Mouse (Mus musculus) limb, embryonic 13.5 days (tissue): ENCODE results near the gene Pim3. TPM values are rescaled to one million over a fixed set of nuclear protein-coding genes. Genes with fewer than 3 reads are reported as not detected.
A peak's percentile ranks its signal among the peaks of the same experiment; 100 is the strongest.

Experiments
- ATAC-seq: fragments of 200-750 bp; cut with Nextera tagmentation; 2 replicates; pipeline ENCODE4 v1.8.0; 2017; ENCODE audit warnings: low read depth, moderate number of reproducible peaks, moderate TSS enrichment; ENCODE audit not compliant: low FRiP score
- H3K27ac ChIP-seq: fragments of 300-500 bp; sonication (generic); 2 replicates; pipeline ENCODE4 v1.5.1; 2015; ENCODE audit warnings: inconsistent platforms, mild to moderate bottlenecking, moderate library complexity
- H3K27me3 ChIP-seq: fragments of 300-500 bp; sonication (generic); 2 replicates; pipeline ENCODE4 v1.6.1; 2015; ENCODE audit warnings: mild to moderate bottlenecking, inconsistent platforms
- H3K36me3 ChIP-seq: fragments of 300-500 bp; sonication (generic); 2 replicates; pipeline ENCODE4 v1.6.1; 2015; ENCODE audit warnings: inconsistent platforms, mild to moderate bottlenecking, moderate library complexity
- H3K4me1 ChIP-seq: fragments of 300-500 bp; sonication (generic); 2 replicates; pipeline ENCODE4 v1.6.1; 2015; ENCODE audit warnings: inconsistent platforms
- H3K4me2 ChIP-seq: fragments of 300-500 bp; sonication (generic); replicated peaks from 2 replicates; pipeline ENCODE4 v1.6.1; 2015; ENCODE audit warnings: inconsistent platforms, mild to moderate bottlenecking, moderate library complexity
- H3K4me3 ChIP-seq: fragments of 300-500 bp; sonication (generic); 2 replicates; pipeline ENCODE4 v1.5.1; 2015; ENCODE audit warnings: moderate library complexity, mild to moderate bottlenecking, inconsistent platforms
- H3K9ac ChIP-seq: fragments of 300-500 bp; sonication (generic); 2 replicates; pipeline ENCODE4 v1.6.1; 2015; ENCODE audit warnings: mild to moderate bottlenecking, inconsistent platforms
- H3K9me3 ChIP-seq: fragments of 300-500 bp; sonication (generic); 2 replicates; pipeline ENCODE4 v1.6.1; 2016; ENCODE audit warnings: inconsistent platforms
- WGBS: fragments of 180-500 bp; shearing (Covaris S2); methylation state at CpG from one replicate; pipeline ENCODE4 v1.1.7; 2015; 5-methylcytosine and 5-hydroxymethylcytosine counted together
- polyA plus RNA-seq: library from polyadenylated mRNA; unstranded; fragments of >200 nt; fragmentation: Nextera tagmentation; extraction: Ambion mirVana; gene quantifications from 2 replicates; pipeline ENCODE4 v1.2.1, GENCODE M21; 2015

The Pim3 gene
- polyA plus RNA-seq, 1 experiment from 2014 or later, result 52.2 TPM

- peaks cover 53% of the 10 kb centered on the region for H3K4me1 ChIP-seq
- peak overlapping the region; percentile 87 for H3K9ac ChIP-seq
- peak overlapping the region; percentile 85 for H3K4me3 ChIP-seq
- 40% methylated on average over 22 of the region's 22 CpGs for WGBS
- peak overlapping the region; percentile 94 for H3K27ac ChIP-seq
- peak overlapping the region; percentile 95 for H3K4me2 ChIP-seq
- no peaks in the 10 kb centered on the region for H3K27me3 ChIP-seq
- H3K9me3 ChIP-seq, result no peaks in the 10 kb centered on the region
- peaks cover 32% of the 10 kb centered on the region for H3K36me3 ChIP-seq
- ATAC-seq, result no peak; the same call in 1 of the 2 replicates
Observed at GRCm38 (mm10) chr15:88864270-88865030, 2.5 kb downstream of the Pim3 start.

GRCm38 (mm10) chr15:88865061-88865460, 3.1 kb downstream of the Pim3 start:
- H3K4me3 ChIP-seq, result peak overlapping the region; percentile 85
- ATAC-seq, result no peak
- H3K9me3 ChIP-seq, result no peaks in the 10 kb centered on the region
- H3K27ac ChIP-seq, result no peak overlapping the region
- H3K27me3 ChIP-seq, result no peaks in the 10 kb centered on the region
- H3K9ac ChIP-seq, result 0 out of 2 replicates have a peak overlapping the region, but pooled peaks have one; percentile 9
- H3K4me1 ChIP-seq, result peaks cover 53% of the 10 kb centered on the region
- H3K4me2 ChIP-seq, result peak overlapping the region; percentile 95
- 75% methylated on average over 14 of the region's 14 CpGs for WGBS
- H3K36me3 ChIP-seq, result peaks cover 32% of the 10 kb centered on the region

GRCm38 (mm10) chr15:88865888-88866695, 4.1 kb downstream of the Pim3 start:
- no peak overlapping the region for H3K4me3 ChIP-seq
- H3K4me1 ChIP-seq, result peaks cover 51% of the 10 kb centered on the region
- WGBS, result 75% methylated on average over 4 of the region's 4 CpGs
- no peak overlapping the region for H3K27ac ChIP-seq
- peaks cover 32% of the 10 kb centered on the region for H3K36me3 ChIP-seq
- H3K27me3 ChIP-seq, result no peaks in the 10 kb centered on the region
- H3K4me2 ChIP-seq, result 0 out of 2 replicates have a peak overlapping the region, but pooled peaks have one; percentile 95
- ATAC-seq, result no peak
- H3K9me3 ChIP-seq, result no peaks in the 10 kb centered on the region
- no peak overlapping the region for H3K9ac ChIP-seq

- 57% methylated on average over 7 of the region's 7 CpGs for WGBS
- Histone ChIP-seq H3K27me3 (no peaks in the 10 kb centered on the region), H3K4me3 (no peak overlapping the region), H3K4me1 (peaks cover 46% of the 10 kb centered on the region), H3K27ac (peak overlapping the region; percentile 61), H3K36me3 (peaks cover 32% of the 10 kb centered on the region), H3K9me3 (no peaks in the 10 kb centered on the region), H3K9ac (0 out of 2 replicates have a peak overlapping the region, but pooled peaks have one; percentile 25), H3K4me2 (no peak overlapping the region)
- ATAC-seq, result no peak
Observed at GRCm38 (mm10) chr15:88866934-88867356, 5.0 kb downstream of the Pim3 start.

GRCm38 (mm10) chr15:88867368-88868023, 5.5 kb downstream of the Pim3 start:
- H3K4me2 ChIP-seq, result no peak overlapping the region
- H3K36me3 ChIP-seq, result peaks cover 32% of the 10 kb centered on the region
- ATAC-seq, result no peak
- peak overlapping the region; percentile 25; the same call in 1 of the 2 replicates for H3K9ac ChIP-seq
- H3K4me1 ChIP-seq, result peaks cover 46% of the 10 kb centered on the region
- no peak overlapping the region for H3K4me3 ChIP-seq
- no peaks in the 10 kb centered on the region for H3K9me3 ChIP-seq
- no peaks in the 10 kb centered on the region for H3K27me3 ChIP-seq
- WGBS, result 21% methylated on average over 5 of the region's 5 CpGs
- peak overlapping the region; percentile 61 for H3K27ac ChIP-seq

GRCm38 (mm10) chr15:88868024-88868742, 6.2 kb downstream of the Pim3 start:
- peaks cover 32% of the 10 kb centered on the region for H3K36me3 ChIP-seq
- H3K9ac ChIP-seq, result no peak overlapping the region
- WGBS, result 79% methylated on average over 6 of the region's 6 CpGs
- peak overlapping the region; percentile 52; the same call in 1 of the 2 replicates for H3K27ac ChIP-seq
- H3K4me1 ChIP-seq, result peaks cover 46% of the 10 kb centered on the region
- ATAC-seq, result no peak
- no peaks in the 10 kb centered on the region for H3K27me3 ChIP-seq
- no peak overlapping the region for H3K4me3 ChIP-seq
- H3K9me3 ChIP-seq, result no peaks in the 10 kb centered on the region
- no peak overlapping the region for H3K4me2 ChIP-seq

GRCm38 (mm10) chr15:88870418-88871185, 8.6 kb downstream of the Pim3 start:
- H3K4me2 ChIP-seq, result no peak overlapping the region
- H3K27ac ChIP-seq, result no peak overlapping the region
- 65% methylated on average over 5 of the region's 5 CpGs for WGBS
- H3K4me3 ChIP-seq, result no peak overlapping the region
- H3K27me3 ChIP-seq, result 0 out of 2 replicates have a peak, but pooled peaks cover 5% of the 10 kb centered on the region
- ATAC-seq, result no peak
- peaks cover 17% of the 10 kb centered on the region for H3K36me3 ChIP-seq
- no peaks in the 10 kb centered on the region for H3K9me3 ChIP-seq
- H3K9ac ChIP-seq, result no peak overlapping the region
- H3K4me1 ChIP-seq, result peaks cover 28% of the 10 kb centered on the region

GRCm38 (mm10) chr15:88874061-88874460, 12.1 kb downstream of the Pim3 start:
- no peak for ATAC-seq
- no peak overlapping the region for H3K4me2 ChIP-seq
- 89% methylated on average over 3 of the region's 3 CpGs for WGBS

GRCm38 (mm10) chr15:88874477-88874876, 12.5 kb downstream of the Pim3 start:
- no peaks in the 10 kb centered on the region for H3K36me3 ChIP-seq
- no peaks in the 10 kb centered on the region for H3K9me3 ChIP-seq
- H3K27ac ChIP-seq, result no peak overlapping the region
- 81% methylated on average over 6 of the region's 6 CpGs for WGBS
- no peak overlapping the region for H3K4me2 ChIP-seq
- H3K9ac ChIP-seq, result no peak overlapping the region
- peaks cover 5% of the 10 kb centered on the region; the same call in 1 of the 2 replicates for H3K4me1 ChIP-seq
- H3K4me3 ChIP-seq, result no peak overlapping the region
- 0 out of 2 replicates have a peak, but pooled peaks cover 8% of the 10 kb centered on the region for H3K27me3 ChIP-seq
- ATAC-seq, result no peak

More at GRCm38 (mm10) chr15:88874061-88874460, 12.1 kb downstream of the Pim3 start:
- Histone ChIP-seq H3K27ac (no peak overlapping the region), H3K9me3 (no peaks in the 10 kb centered on the region), H3K4me3 (no peak overlapping the region), H3K27me3 (0 out of 2 replicates have a peak, but pooled peaks cover 8% of the 10 kb centered on the region), H3K4me1 (peaks cover 5% of the 10 kb centered on the region; the same call in 1 of the 2 replicates), H3K36me3 (no peaks in the 10 kb centered on the region), H3K9ac (no peak overlapping the region)

GRCm38 (mm10) chr15:88875625-88876081, 13.7 kb downstream of the Pim3 start:
- Histone ChIP-seq H3K36me3 (no peaks in the 10 kb centered on the region), H3K4me2 (peak overlapping the region; percentile 50; the same call in 1 of the 2 replicates), H3K4me3 (no peak overlapping the region), H3K27ac (no peak overlapping the region), H3K9me3 (no peaks in the 10 kb centered on the region), H3K27me3 (0 out of 2 replicates have a peak, but pooled peaks cover 8% of the 10 kb centered on the region), H3K4me1 (peaks cover 5% of the 10 kb centered on the region; the same call in 1 of the 2 replicates), H3K9ac (no peak overlapping the region)
- ATAC-seq, result 0 out of 2 replicates have a peak, but pooled peaks have one; percentile 30
- WGBS, result 36% methylated on average over 10 of the region's 10 CpGs
